Mouse (Mus musculus) layer of hippocampus, postnatal 36 days (tissue): ENCODE results near the gene Syt8. TPM values are rescaled to one million over a fixed set of nuclear protein-coding genes. Genes with fewer than 3 reads are reported as not detected.
"Not testable (repeated sequence)": the region's sequence is repeated elsewhere in the genome, so short reads cannot be mapped to it uniquely, and the experiment has no call there.

Experiments
- DNase-seq, 2 experiments: peaks; one replicate each; pipeline ENCODE4 v3.0.0; 2022
- total RNA-seq, 2 experiments: library from RNA; stranded (reverse); gene quantifications; 2 replicates each; pipeline ENCODE4 v1.2.3; 2021

Syt8 gene
- not detected for total RNA-seq

DNA sequence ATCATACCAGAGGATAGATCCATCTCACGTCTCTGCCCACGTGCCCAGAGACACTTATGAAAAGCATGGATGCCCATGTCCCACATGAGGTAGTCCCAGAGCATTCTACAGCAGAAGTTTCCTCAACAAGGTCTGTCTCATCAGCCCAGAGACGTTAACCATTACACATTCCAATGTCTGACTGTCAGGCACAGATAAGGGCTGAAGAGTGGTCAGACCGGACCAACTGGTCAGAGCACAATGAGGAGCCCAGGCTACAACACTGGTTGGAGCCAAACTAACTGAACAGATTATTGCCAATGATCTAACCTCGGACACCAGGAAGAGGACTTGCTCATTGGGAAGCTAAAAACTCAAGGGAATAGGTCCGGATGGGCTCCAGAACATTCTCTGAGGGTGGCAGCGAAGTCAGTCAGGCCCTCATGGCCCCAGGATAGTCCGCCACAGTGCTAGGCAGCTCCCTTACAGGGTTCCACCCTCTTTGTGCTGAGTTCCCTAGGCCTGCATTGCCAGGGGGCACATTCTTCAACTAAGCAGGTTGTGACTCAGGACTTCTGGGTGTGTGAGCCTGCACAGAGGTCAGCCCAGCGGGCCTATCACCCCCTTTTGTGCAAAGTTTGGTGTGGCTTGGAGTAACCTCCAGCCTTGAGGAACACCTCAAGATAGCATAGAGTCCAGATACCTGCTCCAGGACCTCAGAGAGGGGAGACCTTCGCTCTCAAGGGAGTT lies at the start of gene Syt8:
Gene Syt8, plus strand, starts transcription at position 714 of the 729 bp plus-strand sequence.
- DNase-seq = no peak

DNA sequence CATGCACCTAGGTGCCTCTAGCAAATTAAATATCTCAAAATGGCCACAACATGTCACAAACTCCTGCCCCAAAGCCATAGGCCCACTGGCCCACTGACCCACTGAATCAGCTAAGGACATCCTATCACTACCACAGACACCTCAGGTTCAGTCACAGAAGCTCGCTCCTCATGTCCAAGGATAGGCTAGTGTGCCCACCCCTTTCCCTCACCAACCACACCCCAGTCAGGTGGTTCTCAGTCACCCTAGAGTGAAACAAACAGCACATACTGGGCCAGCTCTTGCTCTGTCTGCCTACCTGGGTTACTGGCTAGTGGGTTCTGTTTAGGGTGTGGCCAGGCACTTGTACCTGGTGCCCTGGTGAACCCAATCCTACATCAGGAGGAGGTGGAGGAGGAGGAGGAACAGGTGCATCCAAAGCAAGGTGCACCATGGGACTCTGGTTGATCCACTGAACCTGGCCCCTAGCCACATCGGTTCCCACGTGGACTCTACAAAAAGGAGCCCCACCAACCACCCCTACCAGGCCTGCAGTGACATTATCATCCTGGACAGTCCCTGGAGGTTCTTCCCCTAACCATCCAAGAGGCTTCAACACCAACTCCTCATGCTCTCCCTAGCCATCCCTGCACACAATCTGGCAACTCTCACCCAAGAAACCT lies 48.8 kb upstream of the Syt8 start:
- no peak for DNase-seq

DNA sequence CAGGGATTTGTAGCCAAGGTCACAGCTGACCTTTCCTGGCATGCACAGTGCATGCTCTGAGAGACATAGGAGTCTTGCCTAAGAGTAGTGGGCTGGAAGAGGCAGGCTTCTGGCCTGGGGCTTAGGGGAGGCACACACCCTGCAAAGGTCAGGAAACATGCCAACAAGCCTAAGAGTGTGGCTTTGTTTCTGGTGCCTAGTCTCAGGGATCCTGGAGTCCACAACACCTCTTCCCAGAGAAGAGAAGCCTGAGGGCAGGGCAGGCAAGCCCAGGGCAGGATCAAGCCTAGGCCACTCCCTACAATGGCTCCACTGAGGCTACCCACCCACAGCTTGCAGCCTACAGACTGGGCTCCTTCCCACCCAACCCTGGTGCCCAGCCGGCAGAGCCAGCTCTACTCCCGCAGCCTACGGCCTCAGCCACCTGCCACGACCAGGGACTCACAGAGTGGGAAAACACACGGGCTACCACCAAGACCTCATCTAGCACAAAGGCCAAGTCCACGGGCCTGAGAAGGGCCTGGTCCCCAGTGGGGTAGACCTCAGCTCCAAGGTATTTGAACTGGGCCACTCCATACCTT lies 47.9 kb upstream of the Syt8 start:
- no peak for DNase-seq

DNA sequence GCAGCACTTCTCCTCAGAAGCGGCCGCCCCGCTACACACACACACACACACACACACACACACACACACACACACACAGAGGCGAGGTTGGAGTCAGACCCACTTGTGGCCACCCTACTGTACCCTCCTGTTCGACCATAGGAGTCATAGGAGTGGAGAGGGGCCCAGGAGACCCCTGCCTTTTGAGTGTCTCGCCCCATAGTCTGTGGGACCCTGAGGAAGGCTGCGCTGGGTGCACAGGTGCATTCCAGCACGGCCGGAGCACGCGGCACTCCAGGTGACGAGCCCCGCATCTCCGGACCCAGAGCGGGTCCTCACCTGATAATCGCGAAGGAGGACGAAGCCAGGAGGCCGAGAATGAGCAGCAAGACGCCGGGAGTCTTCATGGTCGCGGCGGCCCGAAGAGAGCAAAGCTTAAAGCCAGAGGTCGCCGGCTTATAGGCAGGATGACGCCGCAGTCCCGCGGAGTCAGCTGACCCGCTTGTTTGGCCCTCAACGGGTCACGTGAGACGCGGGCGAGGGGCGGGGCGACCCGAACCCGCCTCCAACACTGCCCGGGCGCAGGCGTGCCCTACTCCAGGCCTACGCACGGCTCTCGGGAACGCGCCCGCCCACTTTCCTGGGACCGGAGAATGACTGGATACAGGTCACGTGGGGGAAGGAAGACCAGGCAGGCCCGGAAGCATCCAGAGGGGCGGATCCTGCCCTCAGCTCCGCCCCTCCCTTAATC lies 47.1 kb upstream of the Syt8 start, which contains the start of gene Ctsd:
Gene Ctsd, minus strand, starts transcription at position 620 of the 730 bp plus-strand sequence.
- peak; percentile 94 to 96 for DNase-seq

DNA sequence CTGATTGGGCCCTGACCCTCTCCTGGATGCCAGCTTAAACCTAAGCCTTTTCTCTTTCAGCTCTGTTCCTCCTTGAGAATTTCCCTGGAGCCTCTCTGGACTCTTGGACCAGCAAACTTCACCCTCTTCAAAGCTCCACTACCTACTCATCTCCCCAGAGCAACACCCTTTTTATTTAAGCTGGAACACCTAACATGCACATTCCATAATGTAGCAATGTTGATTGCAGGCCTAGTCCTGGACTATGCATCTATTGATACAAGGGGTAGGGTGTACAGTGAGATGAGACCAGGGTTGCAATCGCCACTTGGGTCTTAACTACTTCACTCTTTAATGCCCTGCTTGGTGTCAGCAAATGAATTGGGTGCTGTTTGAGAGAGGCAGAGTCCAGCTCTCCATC lies 46.5 kb upstream of the Syt8 start:
- DNase-seq = no peak

DNA sequence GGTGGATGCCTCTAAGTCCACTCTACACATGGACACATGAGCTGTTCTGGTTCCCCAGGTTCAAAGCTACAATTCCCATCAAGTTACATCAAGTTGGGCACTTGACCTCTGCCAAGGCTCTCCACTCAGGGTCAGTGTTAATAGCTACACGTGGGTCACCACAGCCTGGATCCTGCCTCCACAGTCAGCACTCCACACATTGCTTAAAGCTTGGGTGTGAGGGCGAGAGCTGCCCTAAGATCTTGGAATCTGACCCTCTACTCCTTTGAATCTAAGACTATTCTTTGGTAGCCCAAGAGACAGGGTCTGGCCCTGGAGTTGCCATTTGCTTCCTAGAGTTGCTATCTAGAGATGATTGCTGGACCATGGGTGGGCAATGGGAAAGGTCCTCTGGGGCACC lies 45.9 kb upstream of the Syt8 start:
- no peak for DNase-seq

DNA sequence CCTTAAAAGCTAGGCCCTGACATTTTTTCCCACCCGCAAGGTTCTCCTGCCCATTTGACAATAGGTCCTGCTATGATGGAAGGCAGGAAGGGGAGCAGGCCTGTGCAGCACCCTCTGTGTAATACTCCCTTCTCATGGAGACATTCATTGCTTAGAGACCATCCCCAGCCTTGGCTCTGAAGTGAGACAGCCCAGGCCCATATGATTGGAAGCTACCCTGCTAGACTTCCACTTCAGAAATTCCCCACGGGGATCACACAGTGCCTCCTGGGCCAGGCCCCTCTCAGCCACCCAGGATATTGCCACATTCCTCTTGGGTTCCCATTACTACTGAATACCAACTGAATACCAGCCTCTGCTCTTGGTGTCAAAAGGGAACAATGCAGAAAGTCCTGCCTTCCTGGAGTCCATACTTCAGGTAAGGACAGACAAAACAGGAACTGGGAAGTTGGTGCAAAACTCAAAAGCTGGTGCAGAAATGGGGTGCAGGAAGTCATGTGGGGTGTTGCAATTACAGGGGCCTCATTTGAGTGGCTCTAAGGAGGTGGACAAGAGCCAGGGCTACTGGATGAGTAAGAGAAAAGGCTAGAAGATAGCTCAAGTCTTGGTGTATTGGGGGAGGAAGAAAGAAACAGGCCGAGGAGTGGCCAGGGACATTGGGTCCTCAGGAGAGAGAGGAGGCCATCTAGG lies 44.5 kb upstream of the Syt8 start:
- no peak for DNase-seq

DNA sequence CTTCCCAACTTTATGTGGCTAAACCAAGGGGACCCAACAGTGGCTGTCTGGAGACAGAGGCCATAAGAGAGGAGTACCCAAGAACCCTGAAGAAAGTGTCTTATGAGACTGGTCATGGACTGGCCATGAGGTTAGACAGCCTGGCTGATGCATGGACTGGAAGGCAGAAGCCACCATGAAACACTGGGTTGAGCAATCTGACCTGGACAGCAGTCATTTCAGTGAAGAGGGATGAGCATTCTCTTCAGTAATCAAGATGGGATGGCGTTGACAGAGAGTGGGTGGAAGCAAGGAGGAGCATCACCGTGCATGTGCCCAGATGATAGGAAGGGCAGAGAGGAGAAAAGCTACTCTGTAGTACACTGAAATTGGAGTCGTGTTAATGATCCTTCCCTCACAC lies 43.5 kb upstream of the Syt8 start:
- no peak for DNase-seq

DNA sequence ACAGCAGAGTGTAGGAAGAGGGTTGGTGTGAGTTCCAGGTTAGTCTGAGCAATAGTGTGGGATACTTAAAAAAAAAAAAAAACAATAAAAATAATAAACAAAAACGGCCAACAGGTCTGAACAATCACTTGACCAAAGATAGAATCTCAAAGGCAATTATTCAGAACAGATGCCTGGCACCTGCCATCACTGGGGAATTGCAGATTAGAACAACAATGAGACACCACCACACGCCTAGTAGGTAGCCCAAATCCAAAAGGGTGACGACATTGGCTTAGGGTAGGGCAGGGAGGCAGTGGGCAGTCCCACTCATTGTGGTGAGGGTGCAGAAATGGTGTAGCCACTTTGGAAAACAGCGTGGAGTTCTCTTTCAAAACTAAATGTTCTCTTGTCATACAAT lies 43.0 kb upstream of the Syt8 start:
- DNase-seq = no peak

DNA sequence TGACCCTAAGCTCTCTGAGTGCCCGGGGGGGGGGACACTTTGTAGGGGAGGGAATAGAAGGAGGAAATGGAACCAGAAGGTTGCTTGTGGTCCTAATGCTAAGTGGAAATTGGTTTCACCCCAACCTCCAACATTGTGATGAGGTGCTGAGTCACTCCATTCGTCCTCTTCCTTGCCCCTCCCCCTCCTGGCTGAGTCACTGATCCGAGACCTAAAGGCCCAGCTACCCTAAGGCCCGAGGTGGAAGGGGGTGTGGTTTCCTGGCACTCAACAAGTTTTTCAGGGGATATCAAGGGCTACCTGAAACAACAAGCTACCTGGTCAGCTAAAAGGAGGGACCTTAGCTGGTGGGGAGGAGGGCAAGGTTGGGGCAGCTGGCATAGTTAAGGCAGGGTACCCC lies 41.5 kb upstream of the Syt8 start:
- no peak for DNase-seq

DNA sequence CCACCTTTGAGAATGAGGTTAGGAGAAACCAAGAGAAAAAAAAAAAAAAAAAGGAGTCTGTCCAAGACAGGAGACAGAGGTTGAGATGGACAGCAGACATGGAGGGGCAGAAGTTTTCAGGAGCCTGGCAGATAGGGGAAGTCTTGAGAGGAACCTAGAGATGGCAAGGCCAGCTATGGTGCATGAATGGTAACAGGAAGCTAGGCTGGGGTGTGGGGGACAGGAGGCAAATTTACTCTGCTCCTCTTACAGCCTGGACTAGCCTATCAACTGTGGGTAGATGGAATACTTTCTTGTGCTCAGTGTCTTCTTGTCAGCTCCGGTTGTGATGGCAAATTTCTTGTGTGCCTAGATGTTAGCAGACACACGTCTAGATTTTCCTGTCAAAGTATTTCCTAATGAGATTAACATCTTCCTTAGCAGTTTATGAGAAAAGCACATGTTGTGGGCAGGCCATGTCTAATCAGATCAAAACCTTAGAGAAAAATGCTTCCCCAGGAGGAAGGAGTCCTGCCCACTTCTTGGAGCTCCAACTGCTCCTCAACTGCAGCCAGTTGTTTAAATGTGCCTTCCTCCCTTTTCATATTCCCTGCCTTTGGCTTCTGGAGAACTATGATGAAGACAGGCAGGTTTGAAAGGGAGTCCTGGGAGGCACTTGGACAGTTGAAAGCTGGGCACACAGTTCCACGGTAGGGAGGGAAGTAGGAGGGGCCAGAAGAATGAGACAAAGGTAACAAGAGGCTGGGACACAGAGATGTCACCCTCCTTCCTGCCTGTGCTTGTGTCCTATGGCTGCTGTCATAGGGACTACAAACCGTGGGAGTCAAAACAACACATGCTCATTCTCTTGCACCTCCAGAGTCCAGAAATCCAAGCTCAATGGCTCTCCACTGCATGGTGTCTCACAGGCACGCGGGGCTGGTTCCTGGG lies 40.1 kb upstream of the Syt8 start:
- no peak for DNase-seq

DNA sequence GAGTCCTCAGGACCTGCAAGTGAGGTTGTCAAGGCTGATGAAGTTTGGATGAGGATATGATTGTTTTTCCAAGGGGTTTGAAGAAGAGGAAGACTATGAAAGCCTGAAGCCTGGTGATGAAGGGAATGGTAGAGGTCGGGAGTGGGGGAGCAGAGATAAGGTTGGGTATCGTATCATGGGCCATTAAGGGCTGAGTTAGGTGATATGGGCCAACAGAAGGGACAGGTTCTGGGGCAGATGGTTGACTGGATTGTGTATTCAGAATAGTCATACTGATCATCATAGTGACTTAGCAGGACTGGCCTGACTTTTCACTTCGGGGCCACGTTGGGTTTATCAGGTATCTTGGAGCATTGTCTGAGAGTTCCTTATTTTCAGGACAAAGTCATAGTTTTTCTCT lies 39.2 kb upstream of the Syt8 start:
- DNase-seq = no peak

DNA sequence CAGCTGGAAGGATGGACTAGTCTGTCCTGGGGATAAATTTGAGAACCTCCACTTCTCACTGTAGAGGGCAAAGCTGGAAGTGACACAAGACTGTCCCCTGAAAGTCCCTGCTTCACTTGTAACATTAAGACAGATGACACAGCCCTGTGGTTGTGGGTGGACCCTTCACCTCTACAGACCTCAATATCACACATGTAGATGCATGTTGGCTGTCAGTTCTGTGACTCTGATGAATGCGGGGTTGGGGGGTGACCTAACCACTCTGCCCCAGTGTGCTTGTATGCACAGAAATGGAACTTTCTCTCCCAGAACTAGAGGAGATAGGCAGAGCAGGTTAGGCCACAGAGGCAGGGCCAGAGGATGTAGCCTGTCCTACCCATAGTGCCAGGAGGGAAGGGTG lies 38.0 kb upstream of the Syt8 start:
- DNase-seq = no peak

DNA sequence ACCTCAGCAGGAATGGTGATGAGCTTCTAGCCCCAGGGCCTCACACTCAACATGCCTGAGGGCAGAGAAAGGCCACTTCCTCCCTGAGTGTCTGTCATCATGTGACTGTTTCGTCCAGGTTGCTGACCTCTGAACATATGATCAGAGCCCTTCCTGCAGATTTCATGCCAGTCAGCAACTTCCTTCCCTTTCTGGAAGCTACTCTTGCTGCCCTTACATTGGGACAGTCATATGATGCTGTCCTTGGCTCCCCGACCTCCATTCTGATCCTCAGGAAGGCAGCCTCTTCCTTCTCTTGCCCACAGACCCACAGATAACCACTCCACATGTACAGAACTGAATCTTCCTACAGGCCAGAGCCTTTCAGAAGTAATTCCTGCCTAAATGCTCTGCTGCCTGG lies 36.6 kb upstream of the Syt8 start:
- DNase-seq = no peak

DNA sequence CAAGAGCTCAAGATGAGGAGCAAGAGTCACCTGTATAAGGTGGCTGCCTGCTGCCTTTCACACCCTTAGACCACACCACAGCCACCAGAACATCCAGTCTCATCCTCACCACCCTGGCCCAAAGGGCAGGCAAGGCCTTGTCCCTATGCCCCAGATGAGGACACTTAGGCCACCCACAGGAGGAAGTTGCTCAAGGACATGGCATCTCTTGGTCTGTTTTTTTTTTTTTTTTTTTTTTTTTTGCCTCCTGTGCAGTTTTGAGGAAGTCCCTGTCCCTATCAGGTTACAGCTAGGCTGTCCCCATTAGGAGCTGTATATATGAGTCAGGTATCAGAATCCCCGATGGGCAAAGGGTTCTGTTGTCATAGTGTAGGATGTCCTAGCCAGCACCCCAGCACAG lies 35.4 kb upstream of the Syt8 start:
- no peak for DNase-seq

DNA sequence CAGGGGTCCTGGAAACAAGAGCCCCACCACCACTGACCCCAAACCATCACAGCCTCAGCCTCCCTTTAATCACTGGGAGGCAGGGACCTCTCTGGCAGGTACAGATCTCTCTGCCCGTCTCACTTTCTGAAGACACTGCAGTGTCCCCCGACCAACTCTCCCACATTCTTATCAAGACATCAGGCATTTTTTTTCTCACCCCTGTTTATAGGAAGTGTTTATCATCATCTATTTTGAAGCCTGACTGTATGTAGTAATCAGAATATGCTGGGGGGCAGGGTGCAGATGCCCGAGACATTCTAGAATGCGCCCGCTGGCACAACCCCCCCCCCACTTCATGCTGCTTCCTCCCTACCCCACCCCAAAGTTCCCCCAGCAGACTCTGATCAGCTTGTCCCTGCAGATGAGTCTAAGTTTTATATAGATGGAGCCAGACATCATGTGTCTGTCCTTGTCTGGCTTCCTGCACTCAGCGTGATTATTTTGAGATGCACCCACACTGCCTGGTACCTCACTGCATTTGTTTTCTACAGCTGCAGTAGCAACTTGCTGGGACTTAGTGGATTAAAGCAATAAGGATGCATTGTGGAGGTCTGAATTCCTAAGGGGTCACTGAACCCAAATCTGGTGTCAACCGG lies 34.4 kb upstream of the Syt8 start:
- no peak for DNase-seq

DNA sequence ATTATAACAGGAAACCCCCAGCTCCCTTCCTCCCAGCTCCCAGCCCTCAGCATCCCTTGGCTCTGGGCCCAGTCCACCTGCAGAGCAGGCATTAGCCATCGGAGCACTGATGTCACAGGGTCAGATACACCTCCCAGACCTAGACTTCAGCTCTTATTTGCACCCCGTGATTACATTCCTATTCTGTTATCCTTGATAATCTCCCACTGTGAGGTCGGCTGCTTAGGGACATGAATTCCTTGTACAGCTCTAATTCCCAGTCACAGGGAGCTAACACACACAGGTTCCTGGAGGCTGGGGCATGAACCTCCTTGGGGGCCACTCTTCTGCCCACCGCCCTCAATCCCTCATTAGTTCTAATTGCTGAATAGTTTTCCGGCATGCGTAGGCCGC lies 33.9 kb upstream of the Syt8 start:
- DNase-seq = no peak

DNA sequence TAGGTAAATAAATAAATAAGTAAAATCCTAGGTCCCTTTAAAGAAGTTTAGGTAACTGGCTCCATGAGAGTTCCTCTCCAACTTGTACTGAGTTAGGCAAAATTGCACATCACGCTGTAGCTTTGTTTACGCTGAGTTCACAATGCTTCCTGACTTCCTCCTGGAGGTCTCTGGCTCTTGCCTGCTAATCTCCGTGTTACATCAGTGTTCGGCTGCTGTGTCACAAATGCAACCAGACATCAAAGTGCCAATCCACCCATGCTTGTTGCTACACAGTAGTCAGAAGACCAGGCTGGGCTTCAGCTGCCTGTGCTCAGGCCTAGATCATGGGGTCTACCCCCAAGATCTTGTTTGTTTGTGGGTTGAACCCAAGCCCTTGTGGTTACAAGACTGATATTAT lies 31.1 kb upstream of the Syt8 start:
- no peak for DNase-seq

DNA sequence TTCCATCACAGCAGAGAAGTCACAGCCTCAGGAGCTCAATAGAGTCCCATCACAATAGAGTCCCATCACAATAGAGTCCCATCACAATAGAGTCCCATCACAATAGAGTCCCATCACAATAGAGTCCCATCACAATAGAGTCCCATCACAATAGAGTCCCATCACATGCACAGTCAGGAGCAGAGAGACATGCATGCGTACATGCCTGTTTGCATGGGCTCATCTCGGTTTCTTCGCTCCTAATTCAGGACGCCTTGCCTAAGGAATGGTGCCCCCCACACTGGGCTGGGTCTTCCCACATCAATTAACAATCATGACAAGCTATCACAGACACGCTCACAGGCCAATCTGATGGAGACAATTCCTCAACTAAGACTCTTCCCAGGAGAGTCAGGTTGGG lies 29.5 kb upstream of the Syt8 start:
- DNase-seq = not testable (repeated sequence)

DNA sequence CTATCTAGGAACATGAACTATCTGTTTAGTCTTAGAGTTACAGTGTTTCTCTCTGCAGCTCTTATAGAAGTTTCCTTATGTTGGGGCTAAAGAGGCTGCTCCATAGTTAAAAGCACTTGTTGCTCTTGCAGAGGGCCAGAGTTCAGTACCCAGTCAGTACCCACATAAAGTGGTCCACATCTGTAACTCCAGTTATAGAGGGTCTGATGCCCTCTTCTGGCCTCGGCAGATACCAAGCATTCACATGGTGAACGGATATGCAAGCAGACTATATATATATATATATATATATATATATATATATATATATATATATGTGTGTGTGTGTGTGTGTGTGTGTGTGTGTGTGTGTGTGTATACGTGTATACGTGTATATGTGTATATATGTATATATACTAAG lies 26.7 kb upstream of the Syt8 start:
- DNase-seq = no peak

DNA sequence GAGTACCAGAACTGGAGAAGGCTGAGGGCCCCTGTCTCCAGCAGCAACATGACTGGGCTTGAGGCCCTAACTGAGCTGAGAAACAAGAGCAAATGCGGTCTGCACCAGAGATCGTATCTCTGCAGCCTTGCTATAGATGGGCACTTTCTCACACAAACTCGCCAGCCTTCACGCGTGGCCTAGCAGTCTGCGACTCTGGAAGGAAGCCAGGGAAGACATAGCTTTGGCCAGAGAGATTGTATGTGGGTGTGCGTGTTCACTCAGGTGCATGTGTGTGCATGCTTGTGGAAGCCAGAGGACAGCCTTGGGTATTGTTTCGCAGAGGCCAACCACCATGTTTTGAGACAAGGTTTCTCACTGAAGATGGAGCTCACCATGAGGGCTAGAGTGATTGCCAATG lies 26.0 kb upstream of the Syt8 start:
- DNase-seq = no peak
